Mouse (Mus musculus) heart, embryonic 13.5 days (tissue): ENCODE data around the gene Serf1. TPM values are rescaled to one million over a fixed set of nuclear protein-coding genes. Genes with fewer than 3 reads are reported as not detected.
"Not testable (repeated sequence)": the region's sequence is repeated elsewhere in the genome, so short reads cannot be mapped to it uniquely, and the experiment has no call there.

Experiments used
- ATAC-seq: fragments of 200-750 bp; cut with Nextera tagmentation; 2 replicates; pipeline ENCODE4 v1.8.0; 2017; ENCODE audit warnings: moderate TSS enrichment; ENCODE audit not compliant: insufficient number of reproducible peaks, low FRiP score, low TSS enrichment; ENCODE audit errors: extremely low read depth
- H3K27ac ChIP-seq: fragments of 300-500 bp; sonication (generic); replicated peaks from 2 replicates; pipeline ENCODE4 v1.5.1; 2015; ENCODE audit warnings: moderate library complexity, mild to moderate bottlenecking, inconsistent platforms
- H3K27me3 ChIP-seq: fragments of 300-500 bp; sonication (generic); replicated peaks from 2 replicates; pipeline ENCODE4 v1.6.1; 2015; ENCODE audit warnings: mild to moderate bottlenecking, inconsistent platforms
- H3K36me3 ChIP-seq: fragments of 300-500 bp; sonication (generic); 2 replicates; pipeline ENCODE4 v1.6.1; 2015; ENCODE audit warnings: mild to moderate bottlenecking, inconsistent platforms
- H3K4me1 ChIP-seq: fragments of 300-500 bp; sonication (generic); 2 replicates; pipeline ENCODE4 v1.6.1; 2015; ENCODE audit warnings: inconsistent platforms
- H3K4me2 ChIP-seq: fragments of 300-500 bp; sonication (generic); 2 replicates; pipeline ENCODE4 v1.6.1; 2015; ENCODE audit warnings: inconsistent platforms, mild to moderate bottlenecking, moderate library complexity
- H3K4me3 ChIP-seq: fragments of 300-500 bp; sonication (generic); 2 replicates; pipeline ENCODE4 v1.5.1; 2015; ENCODE audit warnings: moderate library complexity, mild to moderate bottlenecking, inconsistent platforms
- H3K9ac ChIP-seq: fragments of 300-500 bp; sonication (generic); 2 replicates; pipeline ENCODE4 v1.6.1; 2015; ENCODE audit warnings: inconsistent platforms, mild to moderate bottlenecking, moderate library complexity
- H3K9me3 ChIP-seq: fragments of 300-500 bp; sonication (generic); 2 replicates; pipeline ENCODE4 v1.6.1; 2016; ENCODE audit warnings: inconsistent platforms
- WGBS: fragments of 180-500 bp; shearing (Covaris S2); methylation state at CpG from one replicate; pipeline ENCODE4 v1.1.7; 2015; ENCODE audit warnings: mixed read lengths; 5-methylcytosine and 5-hydroxymethylcytosine counted together
- polyA plus RNA-seq: library from polyadenylated mRNA; unstranded; fragments of >200 nt; fragmentation: Nextera tagmentation; extraction: Ambion mirVana; gene quantifications from 2 replicates; pipeline ENCODE4 v1.2.1, GENCODE M21; 2015

Gene Serf1
- polyA plus RNA-seq, 1 experiment from 2014 or later: 116 TPM

- H3K27me3 ChIP-seq: no peaks in the 10 kb centered on the region
- peaks cover 18% of the 10 kb centered on the region for H3K4me1 ChIP-seq
- no peaks in the 10 kb centered on the region for H3K9me3 ChIP-seq
- peaks cover 36% of the 10 kb centered on the region for H3K36me3 ChIP-seq
- peak overlapping the region; percentile 94 for H3K9ac ChIP-seq
- peak overlapping the region; percentile 92 for H3K4me3 ChIP-seq
- peak overlapping the region; percentile 97 for H3K4me2 ChIP-seq
- no peak for ATAC-seq
- WGBS: 3% methylated on average over 10 of the region's 10 CpGs
- 0 out of 2 replicates have a peak overlapping the region, but pooled peaks have one; percentile 24 for H3K27ac ChIP-seq
Observed at GRCm38 (mm10) chr13:100125258-100125643, 17.4 kb downstream of the Serf1 start.

GRCm38 (mm10) chr13:100141646-100142314, 34.0 kb downstream of the Serf1 start:
- no peak overlapping the region for H3K4me3 ChIP-seq
- H3K9me3 ChIP-seq: no peaks in the 10 kb centered on the region
- H3K36me3 ChIP-seq: peaks cover 24% of the 10 kb centered on the region

DNA sequence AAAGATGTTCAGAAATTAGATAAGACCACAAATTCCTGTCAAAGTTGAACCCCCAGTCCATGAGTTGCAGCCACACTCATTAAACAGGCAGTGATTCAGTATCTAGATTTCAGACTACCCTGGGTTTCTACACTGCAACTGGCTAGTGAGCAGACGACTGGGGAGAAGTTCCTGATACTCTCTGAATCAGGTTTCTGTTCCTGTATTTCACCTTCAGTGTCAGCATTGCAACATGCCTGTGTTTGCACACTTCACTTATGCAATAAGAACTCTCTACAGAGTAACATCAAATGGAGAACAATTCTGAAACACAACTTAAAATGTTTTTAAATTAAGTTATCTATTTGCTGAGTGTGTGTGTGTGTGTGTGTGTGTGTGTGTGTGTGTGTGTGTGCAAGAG, 44.8 kb downstream of the Serf1 start:
- WGBS: 26% methylated on average over 1 of the region's 1 CpGs
- H3K9ac ChIP-seq: no peak overlapping the region
- no peaks in the 10 kb centered on the region for H3K27me3 ChIP-seq
- H3K4me1 ChIP-seq: no peaks in the 10 kb centered on the region
- no peak overlapping the region for H3K4me2 ChIP-seq
- ATAC-seq: no peak
- no peak overlapping the region for H3K27ac ChIP-seq
- no peaks in the 10 kb centered on the region for H3K9me3 ChIP-seq
- H3K36me3 ChIP-seq: no peaks in the 10 kb centered on the region
- H3K4me3 ChIP-seq: no peak overlapping the region

More at GRCm38 (mm10) chr13:100141646-100142314, 34.0 kb downstream of the Serf1 start:
- Histone ChIP-seq H3K4me1 (no peaks in the 10 kb centered on the region), H3K27ac (no peak overlapping the region), H3K4me2 (no peak overlapping the region), H3K9ac (no peak overlapping the region), H3K27me3 (no peaks in the 10 kb centered on the region)
- ATAC-seq: no peak
- 75% methylated on average over 8 of the region's 8 CpGs for WGBS

GRCm38 (mm10) chr13:100156624-100157023, 48.8 kb downstream of the Serf1 start:
- H3K4me1 ChIP-seq: no peaks in the 10 kb centered on the region
- no peaks in the 10 kb centered on the region for H3K36me3 ChIP-seq
- 82% methylated on average over 3 of the region's 3 CpGs for WGBS
- no peaks in the 10 kb centered on the region for H3K27me3 ChIP-seq
- no peaks in the 10 kb centered on the region for H3K9me3 ChIP-seq
- H3K4me3 ChIP-seq: no peak overlapping the region
- no peak overlapping the region for H3K4me2 ChIP-seq
- H3K27ac ChIP-seq: no peak overlapping the region
- ATAC-seq: no peak
- no peak overlapping the region for H3K9ac ChIP-seq

- H3K4me3 ChIP-seq, H3K36me3 ChIP-seq, H3K27me3 ChIP-seq, H3K27ac ChIP-seq, H3K9ac ChIP-seq, H3K4me1 ChIP-seq, H3K9me3 ChIP-seq, ATAC-seq, H3K4me2 ChIP-seq: not testable (repeated sequence)
- WGBS: 80% methylated on average over 11 of the region's 11 CpGs
Observed at GRCm38 (mm10) chr13:100161171-100161870, 53.5 kb downstream of the Serf1 start.

DNA sequence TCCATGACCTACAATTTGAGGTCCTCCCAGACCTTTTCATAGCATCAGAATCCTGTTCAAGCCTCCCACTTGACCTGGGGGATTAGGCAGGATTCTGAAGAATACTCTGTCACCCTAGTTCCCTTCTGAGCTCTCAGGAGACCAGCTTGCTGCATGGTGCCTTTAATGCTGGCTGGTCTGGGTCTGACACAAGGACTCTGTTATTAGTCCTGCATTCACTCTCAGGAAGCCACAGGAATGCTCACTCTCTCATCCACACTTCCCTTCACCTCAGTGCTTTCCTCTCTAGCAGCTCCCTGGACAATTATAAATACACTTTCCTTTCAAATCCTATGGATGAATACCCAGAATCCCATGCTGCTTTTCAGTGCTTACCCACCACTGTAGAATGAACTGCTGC, 54.7 kb downstream of the Serf1 start:
- not testable (repeated sequence) for H3K27me3 ChIP-seq, H3K4me3 ChIP-seq, H3K9me3 ChIP-seq, ATAC-seq, H3K36me3 ChIP-seq, H3K4me1 ChIP-seq, H3K4me2 ChIP-seq, H3K27ac ChIP-seq, H3K9ac ChIP-seq

Other genes with a start within 250 kb of the Serf1 start
- 0.19 and 0.52 TPM in 2 replicates for gene Cartpt, start 206.9 kb upstream of the Serf1 start, polyA plus RNA-seq
- 24.7 and 27.8 TPM in 2 replicates for gene Mccc2, start 92.4 kb upstream of the Serf1 start, polyA plus RNA-seq
- 17.9 and 19.2 TPM in 2 replicates for gene Bdp1, start 3.9 kb upstream of the Serf1 start, polyA plus RNA-seq
- gene Smn1, start 16.8 kb downstream of the Serf1 start, polyA plus RNA-seq: 30.4 and 30.5 TPM in 2 replicates
- gene Naip2, start 94.1 kb downstream of the Serf1 start, polyA plus RNA-seq: 0.13 and 0.19 TPM in 2 replicates
- gene Naip5, start 138.3 kb downstream of the Serf1 start, polyA plus RNA-seq: 0.10 and 0.19 TPM in 2 replicates
- gene Naip6, start 209.7 kb downstream of the Serf1 start, polyA plus RNA-seq: 0.05 and 0.08 TPM in 2 replicates